Mouse (Mus musculus): ENCODE data around the gene Hist2h3c2. TPM values are rescaled to one million over a fixed set of nuclear protein-coding genes. Genes with fewer than 3 reads are reported as not detected.
A peak's percentile ranks its signal among the peaks of the same experiment; 100 is the strongest.

Gene Hist2h3c2
- polyA plus RNA-seq, 1 experiment from 2014 or later, result 17.3 TPM

DNA sequence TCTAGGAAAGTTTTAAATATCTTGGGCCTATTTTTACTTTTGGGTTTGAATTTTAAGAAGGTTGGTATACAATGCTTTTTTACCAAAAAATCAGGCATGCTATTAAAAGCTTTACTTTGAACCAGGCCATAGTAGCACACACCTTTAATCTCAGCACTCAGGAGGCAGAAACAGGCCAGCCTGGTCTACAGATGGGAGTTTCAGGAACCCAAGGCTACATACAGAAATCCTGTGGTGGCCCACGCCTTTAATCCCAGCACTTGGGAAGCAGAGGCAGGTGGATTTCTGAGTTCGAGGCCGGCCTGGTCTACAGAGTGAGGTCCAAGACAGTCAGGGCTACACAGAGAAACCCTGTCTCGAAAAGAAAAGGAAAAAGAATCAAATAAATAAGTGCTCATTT, 28.6 kb upstream of the Hist2h3c2 start:
- Histone ChIP-seq H3K9ac (no peak overlapping the region), H3K27me3 (no peaks in the 10 kb centered on the region), H3K4me2 (peak overlapping the region; percentile 51; the same call in 1 of the 2 replicates), H3K9me3 (no peaks in the 10 kb centered on the region), H3K4me1 (peaks cover 23% of the 10 kb centered on the region), H3K4me3 (replicated peaks) (no peak overlapping the region), H3K36me3 (replicated peaks) (no peaks in the 10 kb centered on the region), H3K27ac (peak overlapping the region; percentile 94)
- no peak for ATAC-seq (ENCODE audit: low FRiP score)
- 80% methylated on average over 4 of the region's 4 CpGs for WGBS

DNA sequence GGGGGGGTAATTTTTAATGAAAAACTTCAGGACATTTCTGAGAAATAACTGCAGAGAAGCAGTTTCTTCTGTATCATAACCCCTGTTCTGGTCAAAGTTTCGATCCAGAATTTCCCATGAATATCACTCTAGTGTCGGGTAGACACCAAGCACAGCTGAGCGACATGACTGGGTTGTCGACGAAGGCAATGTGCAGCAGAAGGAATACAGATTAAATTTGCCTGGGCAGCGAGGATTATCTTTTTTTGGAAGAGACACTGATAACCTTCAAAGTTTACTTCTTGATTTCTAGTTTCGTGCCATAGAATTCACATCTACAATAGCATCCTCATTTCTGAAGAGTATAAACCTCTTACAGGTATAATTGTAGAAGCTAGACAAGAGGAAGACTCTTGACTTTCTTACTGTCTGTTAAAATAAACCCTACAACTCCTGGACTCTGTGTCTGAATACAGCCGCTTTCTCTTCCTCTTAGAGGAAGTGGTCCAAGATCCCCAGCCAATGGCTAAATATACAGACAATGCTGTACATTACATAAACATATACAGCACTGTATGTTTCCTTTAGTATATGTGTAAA, 27.3 kb upstream of the Hist2h3c2 start:
- H3K4me2 ChIP-seq, result no peak overlapping the region
- no peaks in the 10 kb centered on the region for H3K36me3 ChIP-seq (replicated peaks)
- no peak overlapping the region for H3K4me3 ChIP-seq (replicated peaks)
- H3K4me1 ChIP-seq, result peaks cover 33% of the 10 kb centered on the region
- H3K27ac ChIP-seq, result no peak overlapping the region
- no peaks in the 10 kb centered on the region for H3K9me3 ChIP-seq
- no peak overlapping the region for H3K9ac ChIP-seq
- no peaks in the 10 kb centered on the region for H3K27me3 ChIP-seq
- 92% methylated on average over 8 of the region's 8 CpGs for WGBS
- no peak for ATAC-seq (ENCODE audit: low FRiP score)

DNA sequence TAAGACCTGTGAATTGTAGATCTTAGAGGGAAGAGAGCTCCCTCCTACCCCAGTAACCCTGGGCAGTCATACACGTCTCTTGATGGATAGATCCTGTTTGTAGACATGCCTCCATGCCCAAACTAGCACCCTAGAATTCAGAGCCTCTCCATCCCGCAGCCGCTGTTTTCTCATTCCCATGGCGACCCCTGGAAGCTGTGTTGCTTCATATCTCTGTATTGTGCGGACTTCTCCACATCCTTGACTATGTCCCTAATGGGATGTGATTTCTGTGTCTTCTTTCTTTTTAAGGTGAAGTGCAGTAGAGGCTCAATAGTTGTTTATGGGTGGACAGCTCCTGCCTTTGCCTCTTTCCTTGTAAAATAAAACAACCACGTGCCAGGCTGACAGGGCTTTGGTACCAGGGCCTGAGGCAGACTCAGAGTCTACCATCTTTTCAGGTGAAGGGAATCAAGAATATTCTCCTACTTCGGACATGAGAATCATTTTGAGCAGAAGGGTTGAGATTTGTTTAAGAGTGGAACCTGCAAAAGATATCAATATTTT, 25.6 kb upstream of the Hist2h3c2 start:
- Histone ChIP-seq H3K27me3 (no peaks in the 10 kb centered on the region), H3K4me2 (peak overlapping the region; percentile 79), H3K36me3 (replicated peaks) (no peaks in the 10 kb centered on the region), H3K9ac (peak overlapping the region; percentile 85), H3K4me1 (peaks cover 33% of the 10 kb centered on the region), H3K4me3 (replicated peaks) (peak overlapping the region; percentile 59), H3K27ac (peak overlapping the region; percentile 99), H3K9me3 (no peaks in the 10 kb centered on the region)
- no peak for ATAC-seq (ENCODE audit: low FRiP score)
- 74% methylated on average over 7 of the region's 7 CpGs for WGBS

DNA sequence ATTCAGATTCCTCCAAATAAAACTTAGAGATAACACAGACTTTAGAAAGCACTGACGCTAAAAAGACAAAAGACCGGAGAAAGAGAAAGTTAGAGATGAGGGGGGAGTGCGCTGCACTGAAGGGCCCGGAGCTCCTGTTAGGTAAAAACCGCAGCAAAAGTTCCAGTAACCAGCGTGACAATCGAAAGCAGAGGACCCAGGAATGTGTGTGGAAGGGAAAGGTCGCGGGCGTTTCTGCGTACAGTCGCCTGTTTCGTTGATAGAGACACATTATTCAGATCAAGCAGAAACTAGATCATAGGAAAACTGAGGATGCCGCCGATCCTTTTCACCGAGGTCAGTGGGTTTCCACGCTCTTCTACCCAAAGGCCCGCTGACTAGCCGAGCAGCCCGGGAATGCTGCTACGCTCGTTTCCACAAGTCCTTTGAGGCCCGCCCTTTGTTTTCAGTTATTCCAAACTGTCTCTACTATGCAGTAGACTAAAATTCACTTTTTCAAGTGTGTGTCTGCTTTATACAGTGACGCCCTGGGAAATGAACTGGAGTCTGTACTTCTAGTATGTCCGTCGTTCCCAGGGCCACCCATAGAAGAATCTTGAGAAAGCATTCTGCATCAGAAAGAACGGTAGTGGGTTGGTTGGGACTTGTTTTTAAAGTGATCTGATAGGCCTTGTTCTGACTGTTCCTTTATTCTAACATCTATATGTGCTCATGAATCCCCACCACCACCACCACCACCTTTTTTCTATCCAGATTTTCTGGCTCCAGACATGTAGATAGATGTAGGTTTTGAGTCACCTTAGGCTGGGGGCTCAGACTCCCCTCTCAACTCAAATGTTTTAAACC, 24.9 kb upstream of the Hist2h3c2 start:
- WGBS, result 5% methylated on average over 27 of the region's 27 CpGs
- H3K9me3 ChIP-seq, result no peaks in the 10 kb centered on the region
- peaks cover 33% of the 10 kb centered on the region for H3K4me1 ChIP-seq
- H3K9ac ChIP-seq, result peak overlapping the region; percentile 85
- H3K27ac ChIP-seq, result peak overlapping the region; percentile 99
- H3K36me3 ChIP-seq (replicated peaks), result no peaks in the 10 kb centered on the region
- peak overlapping the region; percentile 59 for H3K4me3 ChIP-seq (replicated peaks)
- H3K27me3 ChIP-seq, result no peaks in the 10 kb centered on the region
- H3K4me2 ChIP-seq, result peak overlapping the region; percentile 79
- ATAC-seq (ENCODE audit: low FRiP score), result peak; percentile 7

DNA sequence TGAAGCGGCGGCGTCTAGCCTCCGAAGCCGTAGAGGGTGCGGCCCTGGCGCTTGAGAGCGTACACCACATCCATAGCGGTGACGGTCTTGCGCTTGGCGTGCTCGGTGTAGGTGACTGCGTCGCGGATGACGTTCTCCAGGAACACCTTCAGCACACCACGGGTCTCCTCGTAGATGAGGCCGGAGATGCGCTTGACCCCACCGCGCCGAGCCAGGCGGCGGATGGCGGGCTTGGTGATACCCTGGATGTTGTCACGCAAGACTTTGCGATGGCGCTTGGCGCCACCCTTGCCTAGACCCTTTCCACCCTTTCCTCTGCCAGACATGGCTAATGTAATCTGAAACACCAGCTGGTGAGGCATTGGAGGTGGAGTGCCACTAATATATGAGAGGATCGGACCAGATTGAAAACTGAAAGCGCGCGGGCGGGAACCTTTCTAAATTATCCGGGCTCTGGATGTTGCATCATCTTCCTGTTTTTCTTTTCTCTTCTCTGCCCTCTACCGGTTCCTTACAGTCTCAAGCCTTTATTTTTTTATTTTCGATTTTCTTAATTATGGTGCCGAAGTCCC, 24.1 kb upstream of the Hist2h3c2 start, which contains the start of gene Hist2h4:
Gene Hist2h4 (minus strand): TSS at position 333 of the 572 bp plus-strand sequence.
- WGBS, result under 1% methylated on average over 40 of the region's 40 CpGs
- Histone ChIP-seq H3K27ac (peak within 1 kb of the TSS; percentile 99), H3K4me1 (peaks cover 31% of the 10 kb centered on the region), H3K9me3 (no peaks in the 10 kb centered on the region), H3K4me2 (peak within 1 kb of the TSS; percentile 79), H3K27me3 (no peaks in the 10 kb centered on the region), H3K36me3 (replicated peaks) (no peaks in the 10 kb centered on the region), H3K4me3 (replicated peaks) (peak within 1 kb of the TSS; percentile 59), H3K9ac (peak within 1 kb of the TSS; percentile 85)
- ATAC-seq (ENCODE audit: low FRiP score), result peak; percentile 92

DNA sequence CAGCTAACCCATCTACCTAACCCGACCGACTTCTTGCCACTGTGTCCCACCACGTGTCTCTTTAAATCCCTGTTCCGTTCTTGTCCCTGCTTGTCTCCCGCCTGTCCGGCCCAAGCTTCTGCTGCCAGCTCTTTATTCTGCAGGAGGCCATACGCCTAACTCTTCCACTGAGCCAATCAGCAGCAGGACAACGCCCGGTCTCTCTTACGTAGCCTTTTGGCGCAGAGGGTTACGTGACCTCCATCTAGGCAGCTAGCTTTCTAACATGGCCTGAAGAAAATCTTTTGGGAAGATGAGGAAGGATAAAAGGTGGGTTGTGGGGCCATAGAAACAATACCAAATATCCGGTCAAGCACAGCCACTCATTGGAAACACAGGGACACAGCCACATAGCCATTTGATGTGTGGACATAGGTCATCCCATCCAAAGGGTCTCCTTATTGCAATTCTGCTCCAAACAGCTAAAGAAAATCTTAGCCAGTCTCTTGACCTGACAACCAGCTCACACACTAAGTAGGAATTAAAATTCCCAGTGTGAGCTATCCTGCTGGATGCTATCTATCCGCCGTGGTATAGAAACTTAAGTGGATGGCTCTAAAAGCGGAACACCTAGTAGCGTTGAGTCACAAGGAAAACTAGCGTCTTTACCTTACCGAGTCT, 23.4 kb upstream of the Hist2h3c2 start:
- peak; percentile 82 for ATAC-seq (ENCODE audit: low FRiP score)
- Histone ChIP-seq H3K27ac (peak overlapping the region; percentile 99), H3K4me3 (replicated peaks) (peak overlapping the region; percentile 59), H3K9ac (peak overlapping the region; percentile 85), H3K4me1 (peaks cover 24% of the 10 kb centered on the region), H3K27me3 (no peaks in the 10 kb centered on the region), H3K9me3 (no peaks in the 10 kb centered on the region), H3K4me2 (peak overlapping the region; percentile 79), H3K36me3 (replicated peaks) (no peaks in the 10 kb centered on the region)
- under 1% methylated on average over 19 of the region's 19 CpGs for WGBS

DNA sequence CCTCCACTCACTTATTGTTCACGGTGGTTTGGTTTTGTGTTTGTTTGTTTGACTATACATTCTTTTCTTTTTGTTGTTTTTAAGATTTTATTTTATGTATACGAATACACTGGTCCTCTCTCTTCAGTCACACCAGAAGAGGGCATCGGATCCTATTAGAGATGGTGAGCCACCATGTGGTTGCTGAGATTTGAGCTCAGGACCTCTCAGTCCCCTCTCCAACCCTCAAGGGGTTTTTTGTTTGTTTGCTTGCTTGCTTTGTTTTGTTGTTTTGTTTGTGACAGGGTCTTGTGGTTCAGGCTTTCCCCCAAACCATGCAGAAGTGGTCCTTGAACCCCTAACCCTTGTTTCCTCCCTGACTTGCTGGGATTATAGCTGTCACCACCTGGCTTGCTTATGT, 22.7 kb upstream of the Hist2h3c2 start:
- H3K9me3 ChIP-seq, result no peaks in the 10 kb centered on the region
- 54% methylated on average over 3 of the region's 3 CpGs for WGBS
- no peak for ATAC-seq (ENCODE audit: low FRiP score)

DNA sequence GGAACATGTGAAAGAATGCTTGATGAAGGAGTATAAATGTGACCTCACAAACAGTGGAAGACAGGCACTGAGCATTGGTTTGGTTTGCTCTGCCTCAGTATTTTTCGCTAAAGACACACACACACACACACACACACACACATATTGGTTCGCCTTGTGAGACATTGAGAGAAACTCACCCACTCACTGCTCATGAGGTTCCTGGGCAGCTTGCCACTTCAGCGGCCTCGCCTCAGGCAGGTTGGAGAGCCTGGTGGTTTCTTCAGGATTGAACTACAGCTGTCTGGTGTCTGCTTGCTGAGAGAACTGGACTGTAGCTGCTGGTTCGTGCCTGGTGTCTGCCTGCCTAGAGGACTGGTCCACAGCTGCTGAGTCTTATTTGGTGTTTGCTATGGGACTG, 21.3 kb upstream of the Hist2h3c2 start:
- H3K9ac ChIP-seq, result no peak overlapping the region
- no peaks in the 10 kb centered on the region for H3K27me3 ChIP-seq
- H3K4me2 ChIP-seq, result no peak overlapping the region
- WGBS, result 90% methylated on average over 5 of the region's 5 CpGs
- H3K36me3 ChIP-seq (replicated peaks), result no peaks in the 10 kb centered on the region
- peaks cover 24% of the 10 kb centered on the region for H3K4me1 ChIP-seq
- ATAC-seq (ENCODE audit: low FRiP score), result no peak
- no peak overlapping the region for H3K27ac ChIP-seq
- no peak overlapping the region for H3K4me3 ChIP-seq (replicated peaks)
- no peaks in the 10 kb centered on the region for H3K9me3 ChIP-seq

More for the DNA sequence above, 22.7 kb upstream of the Hist2h3c2 start:
- H3K9ac ChIP-seq, result peak overlapping the region; percentile 85
- peak overlapping the region; percentile 79 for H3K4me2 ChIP-seq
- no peaks in the 10 kb centered on the region for H3K27me3 ChIP-seq
- H3K36me3 ChIP-seq (replicated peaks), result no peaks in the 10 kb centered on the region
- peak overlapping the region; percentile 99 for H3K27ac ChIP-seq
- peak overlapping the region; percentile 59; the same call in 1 of the 2 replicates for H3K4me3 ChIP-seq (replicated peaks)
- H3K4me1 ChIP-seq, result peaks cover 24% of the 10 kb centered on the region

DNA sequence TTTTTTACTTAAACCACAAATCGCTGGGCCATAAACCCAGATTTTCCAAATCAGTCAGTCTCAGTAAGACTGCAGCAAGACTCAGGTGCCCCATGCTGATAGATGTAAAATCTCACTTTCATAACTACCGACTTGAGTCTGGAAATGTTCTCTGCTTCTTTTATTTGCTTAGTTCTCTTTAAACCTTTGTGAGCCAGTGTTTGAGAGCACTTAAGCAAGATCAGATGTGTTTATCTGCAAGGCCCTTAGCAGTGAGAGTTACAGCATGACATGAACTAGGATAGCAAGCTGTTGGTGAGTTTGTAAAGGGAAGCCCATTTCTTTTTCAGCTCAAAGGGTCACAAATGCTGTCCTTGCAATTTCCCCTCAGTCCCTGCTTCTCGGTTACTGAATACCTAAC, 18.3 kb upstream of the Hist2h3c2 start:
- no peak overlapping the region for H3K4me3 ChIP-seq (replicated peaks)
- no peak overlapping the region for H3K4me2 ChIP-seq
- H3K9me3 ChIP-seq, result no peaks in the 10 kb centered on the region
- no peak overlapping the region for H3K27ac ChIP-seq
- WGBS, result 86% methylated on average over 3 of the region's 3 CpGs
- H3K27me3 ChIP-seq, result no peaks in the 10 kb centered on the region
- peaks cover 7% of the 10 kb centered on the region for H3K4me1 ChIP-seq
- H3K36me3 ChIP-seq (replicated peaks), result no peaks in the 10 kb centered on the region
- no peak for ATAC-seq (ENCODE audit: low FRiP score)
- H3K9ac ChIP-seq, result no peak overlapping the region

DNA sequence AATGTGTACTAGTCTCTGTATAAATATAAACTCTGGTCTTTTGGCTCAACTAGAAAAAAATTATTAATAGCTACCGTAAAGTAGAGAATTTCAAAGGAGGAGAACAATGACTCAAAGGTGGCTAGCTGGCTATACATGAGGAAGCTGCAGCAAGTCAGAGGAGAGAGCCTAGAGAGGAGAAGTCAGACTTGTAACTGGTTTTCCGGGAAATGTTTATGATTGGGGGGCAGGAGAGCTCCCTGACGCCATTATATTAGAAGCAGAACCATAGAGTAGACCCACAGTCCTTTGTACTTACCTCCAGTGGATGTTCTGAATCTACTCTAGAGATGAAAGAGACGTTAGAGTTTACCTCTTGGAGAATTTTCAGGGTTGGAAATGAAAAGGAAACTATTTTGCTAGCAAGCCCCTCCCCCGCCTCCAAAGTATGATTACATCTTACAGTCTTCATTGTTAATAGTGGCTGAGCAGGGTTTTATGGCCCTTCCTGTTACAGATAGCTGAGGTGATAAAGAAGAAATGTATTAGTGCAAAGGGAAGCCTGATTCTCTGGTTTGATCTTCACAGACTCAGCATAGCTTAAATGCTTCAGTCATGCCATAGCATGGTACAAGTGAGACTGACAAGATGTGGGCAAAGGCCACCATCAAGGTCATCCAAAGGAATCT, 17.1 kb upstream of the Hist2h3c2 start:
- Histone ChIP-seq H3K4me1 (no peaks in the 10 kb centered on the region), H3K9ac (no peak overlapping the region), H3K4me2 (no peak overlapping the region), H3K36me3 (replicated peaks) (no peaks in the 10 kb centered on the region), H3K27me3 (no peaks in the 10 kb centered on the region), H3K9me3 (no peaks in the 10 kb centered on the region), H3K27ac (no peak overlapping the region), H3K4me3 (replicated peaks) (no peak overlapping the region)
- no peak for ATAC-seq (ENCODE audit: low FRiP score)
- whole genome bisulfite sequencing, result 88% methylated on average over 5 of the region's 5 CpGs

DNA sequence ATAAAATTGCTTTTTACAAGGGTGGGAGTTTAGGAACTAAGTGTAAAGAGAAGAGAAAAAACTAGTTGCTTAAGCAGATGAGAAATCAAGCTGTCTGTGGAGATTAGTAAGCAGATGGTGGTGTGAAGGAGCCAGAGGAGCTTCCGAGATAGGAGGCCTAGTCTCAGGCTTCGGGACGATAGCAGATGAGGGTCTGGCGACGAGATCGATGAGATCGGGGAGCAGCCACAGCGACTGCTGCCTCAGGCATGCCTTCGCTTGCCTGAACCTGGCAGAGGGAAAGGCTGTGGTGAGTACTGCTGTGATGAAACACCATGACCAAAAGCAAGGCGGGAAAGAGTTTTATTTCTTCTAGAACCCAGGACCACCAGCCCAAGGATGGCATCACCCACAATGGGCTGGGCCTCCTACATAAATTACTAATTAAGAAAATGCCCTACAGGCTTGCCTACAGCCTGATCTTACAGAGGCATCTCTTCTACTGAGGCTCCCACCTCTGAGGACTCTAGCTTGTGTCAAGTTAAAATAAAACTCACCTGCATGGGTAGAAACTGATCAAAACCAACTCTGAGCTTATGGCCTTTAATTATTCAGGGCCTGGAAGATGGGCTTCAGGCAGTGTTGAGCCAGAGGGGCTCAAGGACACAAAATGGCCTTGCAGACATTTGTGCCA, 15.9 kb upstream of the Hist2h3c2 start:
- no peaks in the 10 kb centered on the region for H3K4me1 ChIP-seq
- H3K9ac ChIP-seq, result no peak overlapping the region
- no peaks in the 10 kb centered on the region for H3K36me3 ChIP-seq (replicated peaks)
- H3K4me2 ChIP-seq, result no peak overlapping the region
- no peaks in the 10 kb centered on the region for H3K9me3 ChIP-seq
- no peaks in the 10 kb centered on the region for H3K27me3 ChIP-seq
- H3K4me3 ChIP-seq (replicated peaks), result no peak overlapping the region
- 46% methylated on average over 10 of the region's 10 CpGs for WGBS
- ATAC-seq (ENCODE audit: low FRiP score), result no peak
- no peak overlapping the region for H3K27ac ChIP-seq

Measured in forebrain, embryonic 12.5 days (tissue).